Mouse (Mus musculus) brain, adult 2 months (tissue): ENCODE data around the gene Nrp2.

Experiments used
- DNase-seq: peaks from one replicate; pipeline ENCODE4 v3.0.0; 2011; ENCODE audit warnings: low read depth, low spot score

Gene Nrp2

DNA sequence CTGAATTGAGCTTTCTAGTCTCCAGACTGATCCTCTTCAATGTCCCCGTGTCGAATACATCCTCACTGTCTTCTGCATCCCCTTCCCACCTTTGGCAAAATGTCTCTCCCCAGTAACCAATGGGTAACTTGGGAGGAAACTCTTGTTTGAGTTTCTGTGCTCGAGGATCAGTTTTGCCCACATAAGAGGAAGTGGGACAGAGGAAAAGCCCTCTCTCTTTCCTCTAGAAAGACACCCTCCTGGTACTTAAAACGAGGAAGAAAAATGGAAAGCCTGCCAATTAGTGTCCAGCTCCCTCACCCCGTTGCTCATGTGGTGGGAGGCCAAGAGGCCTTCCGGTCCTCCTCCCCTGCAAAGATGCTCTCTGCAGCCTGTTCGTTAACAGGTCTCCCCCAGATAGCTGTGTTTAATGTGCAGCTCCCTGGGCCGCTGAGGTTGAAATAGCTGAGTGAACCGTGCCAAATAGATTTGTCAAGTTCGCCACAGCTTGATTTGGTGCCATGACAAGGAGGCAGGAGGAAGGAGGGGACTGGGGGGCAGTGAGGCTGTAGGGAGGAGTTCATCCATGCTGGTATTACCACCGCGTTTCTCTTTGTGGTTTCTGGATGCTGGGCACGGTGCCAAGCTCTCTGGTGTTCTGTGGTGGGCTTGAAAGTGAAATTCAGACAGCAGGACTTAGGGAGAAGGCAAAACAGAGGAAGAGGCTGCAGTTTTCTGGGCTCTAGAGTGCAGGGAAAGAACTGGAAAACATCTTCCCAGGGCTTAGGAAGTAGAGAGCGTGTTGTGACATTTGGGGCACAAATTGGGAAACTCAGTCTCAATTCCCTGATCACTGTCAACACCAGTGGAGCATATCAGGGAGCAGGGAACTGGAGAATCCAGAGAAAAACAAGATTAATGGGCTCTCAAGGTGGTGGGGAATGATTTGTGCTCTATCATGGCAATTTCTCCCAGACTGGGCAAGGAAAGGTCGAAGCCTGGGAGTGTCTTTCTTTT, 48.2 kb downstream of the Nrp2 start:
- DNase-seq, result peak; percentile 63

DNA sequence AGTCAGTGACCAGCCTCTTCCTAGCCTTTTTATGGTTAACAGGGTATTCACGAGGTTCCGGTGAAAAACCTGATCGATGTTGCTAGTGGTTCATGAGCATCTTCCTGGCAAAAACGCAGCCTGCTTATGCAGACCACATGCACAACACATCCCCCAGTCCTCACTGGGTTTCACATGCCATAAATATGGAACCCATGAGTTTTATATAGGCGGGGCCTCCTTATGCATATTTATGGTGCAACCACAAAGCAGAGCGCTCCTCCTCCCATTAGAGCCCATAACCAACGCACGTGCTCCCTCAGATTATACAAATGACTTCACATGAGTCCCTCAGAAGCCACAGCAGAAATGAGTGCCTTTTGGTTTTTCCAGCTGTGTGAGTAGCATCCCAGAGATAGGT, 49.0 kb downstream of the Nrp2 start:
- DNase-seq, result no peak

DNA sequence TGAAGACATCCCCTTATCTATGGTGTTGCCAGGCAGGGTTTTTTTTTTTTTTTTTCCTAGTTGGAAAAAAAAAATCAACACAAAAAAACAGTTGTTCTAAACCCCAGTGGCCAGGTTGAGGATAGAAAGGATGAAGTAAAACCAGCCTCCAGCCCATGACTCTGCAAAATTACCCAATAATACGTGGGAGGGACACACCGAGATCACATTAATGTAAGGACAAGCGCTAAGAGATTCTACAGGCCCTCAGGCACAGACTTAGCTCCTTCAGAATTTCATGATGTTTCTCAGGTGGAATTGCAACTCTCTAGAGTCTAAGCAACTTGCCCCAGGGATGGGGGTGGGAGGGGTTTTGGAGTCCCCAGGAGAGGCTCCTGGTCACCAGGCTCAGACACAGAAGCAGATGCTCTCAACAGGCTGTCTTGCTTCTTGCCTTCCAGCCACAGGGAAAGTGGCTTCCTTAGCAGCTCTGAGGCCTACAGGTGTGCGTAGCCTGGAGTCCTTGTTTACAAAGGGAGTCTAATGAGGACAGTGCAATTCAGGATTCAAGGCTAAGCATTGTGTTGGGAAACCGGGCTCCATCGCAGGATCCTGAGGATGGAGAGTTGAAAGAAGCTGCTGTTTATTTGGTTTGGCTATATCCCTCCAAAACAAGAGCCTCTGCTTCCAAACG, 49.7 kb downstream of the Nrp2 start:
- DNase-seq, result no peak

DNA sequence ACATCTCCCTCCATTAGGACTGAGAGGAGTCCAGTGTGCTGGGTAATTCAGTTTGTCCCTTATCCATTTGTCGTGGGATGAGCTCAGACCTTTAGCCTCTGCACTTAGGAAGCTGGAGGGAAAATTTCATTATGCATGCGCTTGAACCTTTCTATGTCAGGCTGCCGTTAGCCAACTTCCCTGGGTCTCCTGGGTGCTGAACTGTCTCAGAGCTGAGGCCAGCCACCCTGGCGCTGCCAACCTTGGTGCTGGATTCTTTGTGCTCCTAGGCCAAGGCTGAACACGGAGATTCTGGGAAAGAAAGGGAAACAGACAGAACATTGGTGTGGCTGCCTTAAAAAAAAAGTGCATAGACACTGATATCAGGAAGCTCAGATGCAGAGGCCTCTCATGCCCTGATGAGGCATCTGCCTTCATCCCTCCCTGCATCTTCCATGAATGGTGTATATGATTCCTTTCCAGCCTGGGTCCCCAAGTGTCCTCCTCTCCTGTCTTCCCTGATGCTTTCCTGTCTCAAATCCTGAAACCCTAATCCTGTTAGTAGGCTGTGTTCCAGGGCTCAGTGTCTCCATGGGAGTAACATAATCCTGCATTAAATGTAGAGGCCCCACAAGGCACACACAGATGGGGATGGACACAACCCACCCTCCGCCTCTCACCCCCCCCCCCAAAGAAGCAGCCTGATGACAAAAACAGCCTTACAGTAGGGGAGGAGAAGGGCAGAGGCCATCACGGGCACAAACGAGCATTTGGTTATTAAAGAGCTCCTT, 51.2 kb downstream of the Nrp2 start:
- DNase-seq, result no peak

DNA sequence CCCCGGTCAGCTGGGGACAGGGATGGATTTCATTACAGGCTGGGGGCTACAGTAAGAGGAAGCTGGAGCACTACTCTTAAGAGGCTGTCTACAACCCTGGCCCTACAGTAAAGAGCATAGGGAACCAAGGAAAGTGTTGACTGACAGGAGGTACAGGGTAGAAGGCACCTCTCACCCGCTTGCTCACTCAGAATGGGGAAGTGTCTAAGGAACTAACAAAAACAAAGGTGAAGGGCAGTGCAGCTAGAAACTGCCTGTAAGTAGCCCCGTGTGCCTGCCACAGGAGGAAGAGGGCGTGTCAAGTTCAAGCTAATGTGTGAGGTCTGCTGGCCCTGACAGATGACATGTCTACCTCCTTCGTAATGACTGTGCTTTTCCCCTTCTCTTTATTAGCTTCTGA, 57.0 kb downstream of the Nrp2 start:
- no peak for DNase-seq

DNA sequence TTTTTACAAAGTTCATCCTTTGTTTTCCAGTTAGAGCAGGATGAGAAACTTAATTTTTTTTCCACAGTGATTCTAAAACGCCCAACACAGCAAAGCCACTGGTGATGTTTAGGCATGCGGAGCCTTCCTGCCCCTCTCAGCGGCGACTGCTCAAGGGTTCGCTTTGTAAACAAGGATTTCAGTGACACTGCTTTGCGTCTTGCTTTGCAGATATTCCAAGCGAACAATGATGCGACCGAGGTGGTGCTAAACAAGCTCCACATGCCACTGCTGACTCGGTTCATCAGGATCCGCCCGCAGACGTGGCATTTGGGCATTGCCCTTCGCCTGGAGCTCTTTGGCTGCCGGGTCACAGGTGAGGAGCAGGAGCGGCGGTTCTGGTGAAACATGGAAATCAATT, 57.5 kb downstream of the Nrp2 start:
- no peak for DNase-seq

DNA sequence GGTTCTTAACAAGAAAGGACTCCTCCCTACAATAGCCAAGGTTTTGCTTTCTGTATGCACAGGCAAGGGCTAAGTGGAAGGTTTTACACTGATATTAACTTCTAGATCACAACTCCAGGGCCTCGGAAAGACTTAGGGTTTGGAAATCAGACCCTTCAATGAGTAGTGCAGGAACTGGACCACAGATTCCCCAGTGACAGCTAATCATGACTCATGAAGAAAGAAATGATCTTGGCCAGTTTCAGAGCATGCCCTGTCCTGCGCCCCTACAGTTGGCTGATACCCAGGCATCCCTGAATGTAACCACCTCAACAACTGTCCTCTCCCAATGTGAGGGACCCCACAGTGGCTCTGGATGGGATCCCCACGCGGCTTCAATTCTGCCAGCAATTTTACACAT, 60.7 kb downstream of the Nrp2 start:
- no peak for DNase-seq

DNA sequence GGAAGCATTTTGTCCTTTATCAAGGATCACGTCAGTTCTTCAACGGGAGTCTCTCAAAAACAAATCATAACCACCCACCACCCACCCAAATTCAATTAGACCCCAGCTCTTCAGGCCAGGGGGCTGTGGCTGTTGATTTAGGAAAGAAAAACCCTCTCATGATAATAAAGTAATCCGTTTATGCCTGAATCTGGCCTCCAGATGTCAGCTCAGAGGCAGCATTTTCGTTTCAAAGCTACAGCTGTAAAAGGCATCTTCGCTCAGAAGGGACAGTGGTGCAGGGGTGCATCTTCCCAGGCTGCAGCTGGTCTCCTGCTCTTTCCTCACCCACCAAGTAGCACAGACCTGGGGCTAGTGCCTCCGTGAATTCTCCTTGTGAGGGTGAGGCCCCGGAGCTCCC, 62.1 kb downstream of the Nrp2 start:
- no peak for DNase-seq

DNA sequence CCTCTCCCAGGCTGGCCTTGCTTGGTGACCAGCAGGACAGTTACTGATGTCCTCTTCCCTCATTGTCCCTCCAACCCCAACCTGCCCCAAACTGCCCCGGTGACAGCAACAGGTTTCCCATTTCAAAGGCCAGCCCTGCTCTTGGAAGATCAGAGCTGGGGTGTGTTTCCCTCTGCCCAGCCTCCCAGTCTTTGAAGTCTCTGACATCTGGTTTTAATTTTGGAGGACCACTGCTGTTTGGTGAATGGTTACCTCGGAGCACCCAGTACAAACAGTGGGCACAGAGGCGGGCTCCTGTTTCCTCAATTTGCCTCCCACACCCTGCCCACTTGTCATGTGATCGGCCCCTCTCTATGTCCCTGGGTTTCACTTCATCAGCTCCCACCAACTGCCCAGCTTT, 63.7 kb downstream of the Nrp2 start:
- no peak for DNase-seq

DNA sequence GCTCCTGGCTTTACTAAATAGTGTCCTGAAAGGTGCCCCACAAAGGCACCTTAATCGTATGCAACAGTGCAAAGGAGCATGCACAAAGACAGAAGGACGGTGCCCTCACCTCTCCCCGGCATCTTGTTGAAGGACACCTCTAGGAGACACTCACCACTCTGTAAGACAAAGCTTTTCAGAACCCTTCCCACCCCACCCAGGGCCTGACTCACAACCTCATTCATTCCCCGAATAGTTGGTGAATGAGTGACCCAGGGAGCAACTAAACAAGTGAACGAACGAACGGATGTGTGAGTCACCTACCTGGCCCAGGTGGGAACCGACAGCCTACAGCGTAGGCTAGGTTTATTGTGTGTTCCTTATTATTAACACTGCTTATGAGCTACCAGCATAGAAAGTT, 64.5 kb downstream of the Nrp2 start:
- DNase-seq, result no peak

DNA sequence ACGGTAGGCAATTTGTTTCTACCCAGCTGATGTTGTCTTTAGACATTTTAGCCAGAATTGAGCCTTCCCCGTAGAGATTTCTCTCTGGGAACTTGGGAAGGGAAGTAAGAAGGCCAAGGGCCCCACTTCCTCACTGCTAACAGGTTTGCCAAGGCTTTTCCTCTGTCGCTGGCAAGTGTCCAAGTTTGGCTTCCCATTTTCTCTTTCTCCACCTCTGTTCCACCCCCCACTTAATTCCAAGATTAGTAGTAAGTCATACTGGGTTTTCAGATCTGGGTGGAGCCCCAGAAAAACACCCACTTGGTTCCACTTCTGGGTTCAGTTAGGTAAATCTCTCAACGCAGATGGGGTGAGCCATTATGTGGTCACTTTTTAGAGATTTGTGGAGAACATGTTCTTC, 67.5 kb downstream of the Nrp2 start:
- peak; percentile 39 for DNase-seq

DNA sequence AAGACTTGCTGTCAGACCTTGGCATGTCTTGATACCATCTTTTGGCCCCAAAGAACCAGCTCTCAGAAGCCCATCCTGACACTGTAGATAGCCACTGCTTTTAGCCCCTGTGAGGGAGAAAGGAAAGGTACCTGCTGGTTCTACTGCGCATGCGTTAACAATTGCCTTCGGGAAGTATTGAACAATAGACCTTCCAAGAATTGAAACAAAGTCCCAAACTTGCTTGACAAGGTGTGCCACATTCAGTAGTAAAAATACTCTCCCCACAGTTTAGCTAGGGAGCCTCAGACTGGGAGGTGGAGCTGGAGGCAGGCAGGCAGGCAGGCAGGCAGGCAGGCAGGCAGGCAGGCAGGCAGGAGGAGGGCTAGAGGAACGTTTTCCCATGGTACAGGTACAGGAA, 69.3 kb downstream of the Nrp2 start:
- no peak for DNase-seq

DNA sequence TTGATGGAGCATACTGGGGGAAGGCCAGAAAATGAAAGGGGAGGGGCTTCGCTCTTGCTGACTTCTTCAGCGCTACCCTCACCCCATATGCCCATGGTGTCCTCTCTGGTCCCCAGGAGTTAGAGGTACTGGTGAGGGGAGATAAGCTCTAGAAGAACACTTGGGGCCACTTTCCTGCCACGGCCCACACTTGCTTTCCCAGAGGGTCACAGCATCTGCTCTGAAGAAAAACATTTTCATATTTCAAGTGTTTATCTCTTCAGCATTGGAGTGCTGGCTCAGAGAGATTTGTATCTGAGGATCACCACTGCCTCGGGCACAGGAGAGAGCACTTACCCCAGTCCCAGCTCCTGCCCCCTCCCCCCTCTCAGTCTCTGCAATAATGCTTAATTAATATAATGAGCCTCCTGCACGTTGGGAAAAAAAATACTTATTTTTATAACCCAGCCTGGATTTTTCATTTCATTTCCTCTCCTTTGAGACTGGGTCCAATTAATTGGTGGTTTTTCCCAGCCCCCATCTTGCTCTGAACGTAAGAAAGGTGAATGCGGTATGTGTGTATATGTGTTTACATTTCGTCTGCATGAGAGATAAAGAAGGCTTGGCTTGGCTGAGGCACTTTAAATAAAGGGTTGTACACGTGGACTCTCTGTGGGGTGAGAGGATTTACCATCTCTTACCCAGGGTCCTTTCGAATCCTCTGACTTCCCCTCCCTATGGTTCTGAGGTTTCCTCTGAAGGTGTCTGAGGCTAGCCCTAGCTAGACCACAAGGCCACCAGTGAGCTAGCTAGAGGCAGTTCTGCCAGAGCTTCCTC, 70.2 kb downstream of the Nrp2 start:
- DNase-seq, result no peak

DNA sequence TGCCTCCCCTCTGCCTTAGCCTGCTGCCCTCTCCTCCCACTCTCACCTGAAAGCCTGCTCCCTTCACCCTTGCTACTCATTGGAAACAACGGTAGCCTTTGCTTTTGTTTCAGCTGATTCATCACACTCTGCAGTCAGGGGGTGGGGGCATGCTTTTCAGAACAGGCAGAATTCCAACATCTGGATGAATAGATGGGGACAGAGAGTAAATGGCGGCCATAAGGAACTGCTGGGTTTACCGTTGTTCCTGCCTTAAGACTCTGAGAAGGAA, 70.8 kb downstream of the Nrp2 start:
- no peak for DNase-seq

DNA sequence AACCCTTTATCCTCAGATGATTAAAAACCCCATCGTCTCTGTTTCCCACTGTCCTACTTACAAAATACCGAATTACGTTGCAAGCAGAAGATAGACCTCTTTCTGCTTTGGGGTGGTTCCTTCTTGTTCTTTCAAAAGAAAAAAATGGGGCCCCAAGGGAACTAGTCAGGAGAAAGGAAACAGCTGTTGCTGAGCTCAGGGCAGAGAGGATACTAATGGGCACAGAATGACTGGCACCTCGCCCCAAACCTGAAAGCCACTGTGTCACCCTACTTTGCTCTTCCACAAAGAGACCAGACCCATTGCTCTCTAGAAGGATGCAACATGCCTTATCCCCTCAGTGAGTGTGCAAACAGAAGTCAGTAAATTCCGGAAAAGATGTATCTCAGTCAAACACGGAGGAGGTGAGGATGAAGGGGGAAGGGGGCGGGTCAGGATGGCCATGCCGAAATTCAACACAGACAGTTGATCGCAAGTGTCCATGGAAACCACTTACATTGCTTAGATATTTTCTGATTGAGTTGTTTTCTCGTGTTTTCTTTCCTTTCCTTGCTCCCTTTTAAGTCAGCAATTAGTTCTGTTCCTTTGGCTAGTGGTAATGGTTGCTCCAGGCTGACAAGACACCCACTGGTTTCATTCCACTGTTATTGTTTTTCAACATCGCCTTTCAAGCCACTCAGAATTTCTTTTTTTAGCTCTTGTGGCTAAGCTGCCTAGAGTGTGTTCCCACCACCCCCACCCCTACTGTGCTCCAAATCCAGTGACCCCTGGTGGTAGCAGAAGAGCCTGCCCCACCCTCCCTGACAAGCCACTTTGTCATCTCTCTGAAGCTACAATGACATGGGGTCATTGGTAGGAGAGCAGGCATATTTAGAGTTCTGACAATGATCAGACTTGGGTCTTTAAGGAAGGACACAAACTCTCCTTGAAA, 71.5 kb downstream of the Nrp2 start:
- DNase-seq, result peak; percentile 44

DNA sequence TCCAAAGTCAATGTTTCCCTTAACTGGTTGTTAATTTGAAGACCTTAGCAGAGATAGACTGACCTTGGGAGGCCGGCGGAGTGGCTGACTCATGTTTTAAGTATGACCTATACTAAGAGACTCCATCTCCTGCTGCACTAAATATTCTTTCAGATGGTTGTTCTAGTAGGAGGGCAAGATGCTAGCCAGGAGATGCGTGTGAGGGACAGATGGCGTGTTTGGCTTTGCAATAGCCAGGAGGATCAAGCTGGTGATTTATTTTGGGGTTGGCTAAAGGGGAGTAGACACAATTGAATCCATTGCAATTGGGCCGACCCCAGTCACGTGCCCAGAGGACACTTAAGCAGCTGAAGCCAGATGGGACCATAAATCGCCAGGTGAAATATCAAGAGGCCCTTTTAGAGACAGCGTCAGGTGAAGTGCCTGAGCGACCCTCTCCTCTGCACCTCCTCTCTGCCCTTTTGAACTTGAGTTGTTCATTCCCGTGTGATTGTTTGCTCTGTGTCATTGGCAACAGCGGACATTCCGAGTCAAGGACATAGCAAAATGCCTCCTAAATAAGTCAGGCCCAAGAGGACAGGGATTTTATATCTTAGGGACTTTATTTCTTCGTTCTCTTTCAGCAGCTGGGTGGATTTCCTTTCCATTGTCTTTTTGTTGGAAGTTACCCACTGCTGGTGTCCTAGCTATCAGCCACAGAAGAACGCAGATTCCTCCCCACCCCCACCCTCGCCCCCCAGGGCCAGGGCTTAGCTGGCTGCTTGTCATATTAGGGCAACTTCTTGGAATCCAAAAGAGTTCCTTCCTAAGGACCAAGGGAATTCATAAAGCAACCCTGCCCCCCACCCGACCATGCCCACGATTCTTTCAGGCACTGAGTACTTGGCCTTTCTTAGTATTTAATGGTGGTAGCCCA, 74.5 kb downstream of the Nrp2 start:
- peak; percentile 97 for DNase-seq

DNA sequence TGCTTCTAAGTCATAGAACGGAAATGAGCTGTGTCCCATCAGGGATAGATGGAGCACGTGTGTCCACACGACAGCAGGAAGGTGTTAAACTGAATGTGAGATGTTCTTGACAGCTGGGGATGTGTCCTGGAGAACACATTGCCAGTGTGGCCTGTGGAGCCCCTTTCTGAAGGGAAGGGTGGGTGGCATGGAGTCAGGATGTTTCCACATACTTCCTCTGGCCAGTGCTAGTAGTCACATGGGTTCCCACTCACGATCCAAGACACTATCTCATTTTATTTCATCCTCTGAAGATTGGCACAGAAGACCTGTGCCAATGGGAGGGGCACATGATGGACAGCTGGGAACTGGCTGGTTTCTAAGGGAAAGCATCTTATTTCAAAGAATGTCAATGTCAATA, 75.8 kb downstream of the Nrp2 start:
- no peak for DNase-seq

DNA sequence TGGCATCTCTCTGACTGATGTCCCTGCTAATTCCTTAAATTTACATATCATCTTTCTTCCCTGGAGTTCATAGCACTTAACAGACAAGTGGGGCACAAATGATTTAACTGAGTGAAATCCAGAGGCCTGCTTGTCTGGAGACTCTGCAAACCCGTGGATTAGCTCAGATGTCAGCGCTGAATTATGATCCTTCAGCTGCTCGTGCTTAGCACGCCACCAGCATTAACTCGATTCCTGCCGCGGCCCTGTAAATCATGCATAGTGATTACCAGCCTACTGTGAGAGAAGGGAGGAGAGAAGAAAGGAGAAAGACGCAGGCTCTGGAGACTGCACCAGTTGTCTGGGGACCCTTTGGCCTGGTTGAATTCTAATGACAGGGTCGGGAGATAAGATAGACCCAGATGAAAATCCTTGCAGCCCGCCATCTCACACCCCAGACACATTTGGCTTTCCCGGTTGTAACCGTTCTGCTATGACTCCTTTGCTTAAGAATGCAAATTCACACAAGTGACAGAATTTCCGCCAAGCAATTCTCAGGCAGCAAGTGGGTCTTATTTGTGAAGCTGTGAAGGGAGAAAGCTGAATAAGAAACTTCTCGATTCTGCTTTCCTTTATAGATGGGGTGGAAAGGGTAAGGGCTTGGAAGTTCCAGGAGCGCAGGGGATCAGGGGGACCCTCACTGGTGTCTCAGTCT, 77.1 kb downstream of the Nrp2 start:
- DNase-seq, result peak; percentile 39

DNA sequence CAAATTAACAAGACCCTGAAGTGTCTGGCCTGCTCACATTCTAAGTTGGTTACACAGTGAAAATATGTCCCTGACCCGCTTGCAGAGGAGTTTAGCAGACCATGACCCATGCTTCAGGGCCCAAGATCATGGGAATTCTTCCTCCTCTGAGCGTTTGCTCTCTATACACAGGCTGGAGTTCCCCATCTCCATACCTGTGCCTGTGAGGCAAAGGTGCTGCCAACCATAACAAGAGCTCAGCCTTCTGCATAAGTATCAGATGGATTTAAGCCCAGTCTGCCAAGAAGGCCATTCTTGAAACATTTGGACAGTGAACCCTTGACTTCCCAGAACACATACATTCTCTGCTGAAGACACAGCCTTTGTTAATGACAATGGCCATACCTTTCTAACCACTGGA, 79.1 kb downstream of the Nrp2 start:
- DNase-seq, result no peak
